Mouse (Mus musculus): Measurements from ENCODE around the gene Clybl.

DNA sequence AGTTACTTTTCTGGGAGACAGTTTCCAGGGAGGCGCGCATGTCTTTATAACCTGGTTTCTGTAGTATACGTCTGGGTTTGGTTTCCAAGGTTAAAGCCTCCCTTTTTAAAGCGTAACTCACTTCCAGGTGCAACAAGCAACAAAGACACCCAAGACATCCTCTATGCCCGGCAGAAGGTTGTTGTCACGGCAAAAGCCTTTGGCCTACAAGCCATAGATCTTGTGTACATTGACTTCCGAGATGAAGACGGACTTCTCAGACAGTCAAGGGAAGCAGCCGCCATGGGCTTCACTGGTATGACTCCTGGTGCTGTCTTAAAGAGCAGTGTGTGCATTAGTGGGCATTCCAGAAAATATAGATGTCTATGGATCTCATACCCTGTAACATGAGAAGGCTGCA is 197.6 kb downstream of the Clybl start:
- TF ChIP-seq CTCF (IDR thresholded peaks at IDR 0.05; ENCODE audit: low read depth) (no peak), EP300 (optimal IDR thresholded peaks at IDR 0.05) (no peak)

All from stomach, postnatal 0 days (tissue).